Mouse (Mus musculus): ENCODE results near the gene Cfap43. TPM values are rescaled to one million over a fixed set of nuclear protein-coding genes. Genes with fewer than 3 reads are reported as not detected.

Cfap43 gene
- total RNA-seq, 2 experiments from 2014 or later: not detected

DNA sequence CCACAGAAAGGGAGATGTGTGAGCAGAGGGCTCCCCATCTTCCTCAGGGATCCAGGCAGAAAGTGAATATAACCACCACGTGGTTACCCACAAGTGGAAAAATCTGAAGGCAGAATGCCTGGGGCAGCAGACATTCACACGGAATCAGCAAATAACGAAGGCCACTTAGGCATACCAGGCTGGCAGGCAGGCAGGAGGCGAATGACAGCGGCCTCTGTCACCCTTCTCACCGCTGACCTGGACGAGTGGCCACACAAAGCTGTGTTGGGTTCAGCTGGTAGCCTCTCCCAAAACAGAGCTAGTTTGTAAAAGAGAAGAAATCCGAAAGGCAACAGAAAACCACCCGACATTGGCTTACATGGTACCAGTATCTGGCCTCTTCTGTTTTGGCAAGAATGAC, 1.1 kb downstream of the Cfap43 start:
- no peak for ATAC-seq (replicated peaks; ENCODE audit: low FRiP score, poor library complexity, severe bottlenecking)

DNA sequence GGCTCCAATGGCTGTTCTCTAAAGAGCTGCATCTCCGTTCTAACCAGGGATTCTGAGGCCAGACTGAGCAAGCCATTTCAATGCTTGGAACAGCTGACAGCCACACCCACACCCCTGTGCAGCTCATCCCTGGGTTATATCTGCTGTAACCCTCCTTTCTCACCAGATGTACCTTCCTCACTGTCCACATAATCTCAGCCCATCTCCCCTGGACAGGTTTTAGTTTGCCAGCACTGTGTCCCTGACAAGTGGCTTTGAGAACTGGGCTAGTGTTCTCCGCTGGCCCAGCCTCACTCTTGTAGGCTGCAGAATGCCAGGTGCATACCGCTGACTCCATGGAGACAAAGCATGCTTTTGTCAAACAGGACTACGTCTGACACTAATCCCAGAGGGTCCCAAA, 1.7 kb downstream of the Cfap43 start:
- ATAC-seq (replicated peaks; ENCODE audit: low FRiP score, poor library complexity, severe bottlenecking): no peak

DNA sequence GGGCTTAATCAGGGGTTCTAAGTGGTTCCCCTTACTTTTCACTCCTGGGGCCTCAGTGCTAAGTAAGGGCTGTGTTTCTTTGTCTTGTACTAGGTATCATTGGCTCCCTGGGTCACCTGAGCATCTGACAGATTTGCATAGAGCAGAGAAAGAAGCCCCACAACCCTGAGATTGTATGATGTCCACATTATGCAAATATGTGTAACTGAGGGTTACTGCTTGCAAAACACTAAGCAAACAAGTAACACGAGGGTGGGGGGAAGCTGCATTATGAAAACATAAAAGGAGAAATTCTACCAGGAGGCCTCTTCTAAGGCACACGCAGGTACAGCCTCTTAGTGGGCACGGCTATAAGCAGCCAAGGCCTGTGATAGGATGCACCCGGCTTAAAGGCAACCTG, 3.8 kb downstream of the Cfap43 start:
- ATAC-seq (replicated peaks; ENCODE audit: low FRiP score, poor library complexity, severe bottlenecking): no peak

DNA sequence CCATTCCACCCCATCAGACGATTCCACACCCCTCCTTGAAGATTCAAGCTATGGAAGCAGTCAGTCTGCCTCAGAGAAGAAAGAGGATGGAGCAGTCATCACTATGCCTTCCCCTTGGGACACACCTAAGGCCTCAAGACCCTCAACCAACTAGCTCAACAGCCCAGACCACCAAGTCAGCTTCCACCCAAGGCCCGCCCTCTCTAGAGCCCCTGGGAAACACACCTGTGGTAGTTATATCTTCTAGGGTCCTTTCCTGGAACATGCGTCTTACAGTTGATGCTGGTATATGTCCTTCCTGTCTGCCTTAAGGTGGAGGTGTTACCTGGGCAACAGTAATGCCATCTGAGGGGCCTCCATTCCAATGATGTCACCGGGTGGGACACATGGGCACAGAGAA, 4.9 kb downstream of the Cfap43 start:
- ATAC-seq (replicated peaks; ENCODE audit: low FRiP score, poor library complexity, severe bottlenecking): no peak

DNA sequence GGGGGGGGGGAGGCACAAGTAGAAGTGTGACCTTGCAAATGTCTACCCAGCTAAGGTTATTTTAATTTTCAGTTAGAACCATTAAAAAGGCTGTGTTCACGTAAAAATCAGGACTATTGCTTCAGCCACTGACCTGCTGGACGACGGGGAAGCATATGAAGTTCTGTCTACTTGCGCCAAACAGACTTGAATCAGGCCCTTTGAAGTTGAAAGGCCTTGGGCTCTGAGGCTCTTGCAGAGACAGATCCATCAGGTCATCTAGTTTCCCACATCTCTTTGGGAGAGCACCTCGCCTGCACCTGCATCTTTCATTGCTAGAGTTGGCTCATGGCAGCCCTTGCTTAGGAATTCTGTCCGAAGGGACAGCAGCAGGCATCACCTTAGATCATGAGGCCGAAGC, 5.7 kb downstream of the Cfap43 start:
- ATAC-seq (replicated peaks; ENCODE audit: low FRiP score, poor library complexity, severe bottlenecking): no peak

DNA sequence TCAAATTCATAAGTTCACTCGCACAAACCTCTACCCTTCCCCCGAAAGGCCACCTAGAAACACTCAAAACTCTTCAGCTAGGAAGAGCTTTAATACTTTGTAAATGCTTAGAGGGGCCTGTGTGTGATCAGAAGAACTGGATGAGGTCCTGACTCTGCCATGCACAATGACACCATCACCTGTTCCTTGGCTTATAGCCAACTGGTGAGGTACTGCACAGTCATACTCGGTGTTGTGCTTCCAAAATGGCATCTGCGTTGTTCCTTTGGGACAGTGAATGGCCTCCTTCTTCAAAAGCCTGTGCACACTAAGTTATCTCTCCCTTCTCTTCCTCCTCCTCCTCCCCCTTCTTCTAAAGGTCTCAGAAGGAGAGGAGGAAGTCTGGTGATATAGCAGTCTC, 8.3 kb downstream of the Cfap43 start:
- ATAC-seq (replicated peaks; ENCODE audit: low FRiP score, poor library complexity, severe bottlenecking): no peak

DNA sequence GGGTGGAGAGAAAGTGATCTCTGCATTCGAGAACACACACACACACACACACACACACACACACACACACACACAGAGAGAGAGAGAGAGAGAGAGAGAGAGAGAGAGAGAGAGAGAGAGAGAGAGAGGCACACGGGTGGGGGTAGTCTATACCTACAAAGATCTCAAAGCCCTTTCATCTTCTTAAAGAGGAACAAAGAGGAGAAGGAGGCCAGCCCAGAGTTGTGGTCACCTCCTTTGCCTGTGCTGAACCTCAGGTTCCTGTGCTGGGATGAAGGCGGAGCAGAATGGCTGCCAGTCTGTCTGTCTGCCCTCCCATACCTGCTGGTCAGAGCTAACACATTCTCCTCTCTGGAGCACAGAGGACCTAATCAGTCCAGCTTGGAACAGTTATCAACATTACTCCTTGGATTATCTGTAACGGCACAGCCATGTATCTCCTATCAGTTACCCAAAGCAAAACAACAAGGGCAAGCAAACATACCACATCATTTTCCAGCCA, 8.9 kb downstream of the Cfap43 start:
- ATAC-seq (replicated peaks; ENCODE audit: low FRiP score, poor library complexity, severe bottlenecking): no peak

DNA sequence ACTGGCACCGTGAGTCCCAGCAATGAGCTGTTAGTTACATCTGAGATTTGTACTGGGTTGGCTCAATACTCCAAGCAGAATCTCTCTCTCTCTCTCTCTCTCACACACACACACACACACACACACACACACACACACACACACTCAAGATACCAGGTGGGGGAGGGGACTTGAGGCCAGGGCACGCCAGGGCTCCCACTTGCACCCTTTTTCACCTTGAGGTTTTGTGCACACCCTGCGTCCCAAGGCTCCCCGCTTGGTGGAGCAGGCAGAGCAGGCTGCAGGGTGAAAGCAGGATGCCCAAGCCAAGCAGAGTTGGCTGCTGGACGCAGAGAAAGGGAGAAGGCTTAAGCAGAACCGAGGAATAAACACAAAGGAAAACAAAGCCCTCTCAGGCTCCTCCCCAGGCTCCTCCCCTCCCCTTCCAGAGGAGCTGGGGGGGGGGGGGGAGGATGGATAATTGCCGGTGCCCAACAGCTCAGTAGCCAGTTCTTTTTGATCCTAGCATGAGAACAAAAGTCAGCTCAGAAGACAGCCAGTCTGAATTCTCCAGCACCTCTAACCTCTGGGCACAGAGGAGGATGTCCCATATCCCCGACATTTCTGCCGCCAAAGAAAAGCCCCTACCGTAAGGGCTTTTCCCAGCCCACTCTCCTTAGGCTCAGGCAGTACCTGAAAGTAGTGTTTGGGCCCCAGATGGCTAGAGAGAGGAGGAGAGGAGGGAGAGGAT, 9.5 kb downstream of the Cfap43 start:
- ATAC-seq (replicated peaks; ENCODE audit: low FRiP score, poor library complexity, severe bottlenecking): no peak

DNA sequence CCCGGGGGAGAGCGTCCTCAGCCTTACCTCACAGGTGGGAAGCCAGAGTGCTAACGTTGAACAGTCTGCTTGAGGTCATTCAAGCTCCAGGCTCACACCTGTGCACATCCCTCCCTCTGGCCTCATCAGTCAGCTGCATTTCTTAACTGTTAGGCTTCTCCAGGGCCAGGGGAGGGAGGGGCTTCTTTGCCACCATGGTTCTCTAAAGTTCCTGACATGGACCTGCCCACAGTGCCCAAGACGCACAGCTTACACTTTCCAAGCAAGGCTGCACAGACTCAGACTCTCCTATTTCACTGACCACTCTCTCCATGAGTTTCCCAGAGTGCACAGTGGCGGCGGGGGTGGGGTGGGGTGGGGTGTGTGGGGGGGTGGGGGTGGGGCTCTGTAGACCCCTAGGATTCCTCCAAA, 10.1 kb downstream of the Cfap43 start:
- ATAC-seq (replicated peaks; ENCODE audit: low FRiP score, poor library complexity, severe bottlenecking): no peak

DNA sequence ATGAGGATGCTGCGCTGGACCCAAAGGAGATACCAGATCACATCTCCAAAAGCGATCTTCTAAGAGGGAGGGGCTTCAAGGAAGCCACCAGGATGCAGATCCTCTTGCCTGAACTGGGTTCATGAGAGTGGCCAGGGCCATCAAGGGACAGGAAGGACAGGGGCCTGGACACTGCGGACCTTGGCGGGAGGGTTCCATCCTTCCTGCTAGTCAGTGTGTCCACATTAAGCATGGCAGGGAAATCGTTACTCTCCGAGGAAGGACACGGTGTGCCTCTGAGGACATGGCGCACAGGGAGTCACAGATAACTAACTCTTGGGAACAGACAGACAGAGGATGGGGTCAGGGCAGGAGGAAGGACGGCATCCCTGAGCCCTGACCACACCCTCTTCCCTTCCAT, 11.5 kb downstream of the Cfap43 start:
- no peak for ATAC-seq (replicated peaks; ENCODE audit: low FRiP score, poor library complexity, severe bottlenecking)

DNA sequence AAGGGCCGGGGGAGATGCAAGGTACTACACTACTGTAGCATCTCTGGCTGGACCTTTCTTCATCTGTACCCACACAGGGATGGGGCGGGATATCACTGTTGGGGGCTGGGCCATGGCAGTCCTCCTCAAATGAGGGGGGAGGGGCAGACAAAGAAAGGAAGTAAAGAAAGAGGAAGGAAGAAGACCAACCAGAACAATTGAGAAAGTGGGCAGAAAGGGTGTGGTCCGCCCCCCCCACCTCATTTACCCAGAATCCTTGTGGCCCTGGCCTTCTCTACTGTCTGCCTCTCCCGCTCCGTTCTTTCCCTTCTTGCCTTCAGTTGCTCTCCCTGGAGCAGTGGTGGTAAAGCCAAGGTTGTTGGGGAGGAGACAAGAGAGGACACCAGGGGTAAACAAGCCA, 13.5 kb downstream of the Cfap43 start:
- no peak for ATAC-seq (replicated peaks; ENCODE audit: low FRiP score, poor library complexity, severe bottlenecking)

DNA sequence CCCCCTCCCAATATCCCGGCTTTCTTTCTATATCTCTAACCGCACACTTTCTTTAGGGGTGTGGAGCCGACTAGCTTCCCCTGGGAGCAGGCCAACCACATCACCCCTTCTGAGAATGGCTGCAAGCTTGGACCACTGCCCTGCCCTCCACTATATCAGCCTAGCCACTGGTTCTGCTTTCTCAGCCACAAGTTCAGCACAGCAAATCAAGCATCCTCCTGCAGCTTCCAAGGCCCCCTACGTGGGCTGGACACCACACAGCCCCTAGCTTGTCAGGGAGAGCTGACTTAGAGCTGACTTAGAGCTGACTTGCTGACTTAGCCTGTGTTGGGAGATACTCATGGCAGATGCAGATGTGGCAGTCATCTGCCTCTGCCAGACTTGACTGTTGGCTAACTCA, 14.0 kb downstream of the Cfap43 start:
- ATAC-seq (replicated peaks; ENCODE audit: low FRiP score, poor library complexity, severe bottlenecking): no peak

DNA sequence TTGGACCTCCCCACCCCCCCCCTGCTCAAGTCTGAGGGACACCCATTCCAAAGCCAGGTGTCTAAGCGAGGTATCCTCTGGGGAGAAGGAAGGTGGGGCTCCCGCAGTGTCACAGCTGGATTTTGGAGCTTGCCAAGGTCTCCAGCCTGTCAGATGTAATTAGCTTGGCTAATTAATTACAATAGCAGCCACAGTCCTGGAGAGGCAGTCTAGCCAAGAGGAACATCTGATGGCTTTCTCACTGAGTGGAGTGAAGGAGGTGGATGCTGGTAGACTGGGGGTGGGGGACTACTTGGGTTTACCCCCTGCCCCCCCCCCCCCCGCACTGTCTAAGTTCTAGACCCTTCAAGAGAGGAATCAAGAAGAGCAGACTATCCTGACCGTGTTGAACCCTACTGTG, 15.4 kb downstream of the Cfap43 start:
- ATAC-seq (replicated peaks; ENCODE audit: low FRiP score, poor library complexity, severe bottlenecking): no peak

DNA sequence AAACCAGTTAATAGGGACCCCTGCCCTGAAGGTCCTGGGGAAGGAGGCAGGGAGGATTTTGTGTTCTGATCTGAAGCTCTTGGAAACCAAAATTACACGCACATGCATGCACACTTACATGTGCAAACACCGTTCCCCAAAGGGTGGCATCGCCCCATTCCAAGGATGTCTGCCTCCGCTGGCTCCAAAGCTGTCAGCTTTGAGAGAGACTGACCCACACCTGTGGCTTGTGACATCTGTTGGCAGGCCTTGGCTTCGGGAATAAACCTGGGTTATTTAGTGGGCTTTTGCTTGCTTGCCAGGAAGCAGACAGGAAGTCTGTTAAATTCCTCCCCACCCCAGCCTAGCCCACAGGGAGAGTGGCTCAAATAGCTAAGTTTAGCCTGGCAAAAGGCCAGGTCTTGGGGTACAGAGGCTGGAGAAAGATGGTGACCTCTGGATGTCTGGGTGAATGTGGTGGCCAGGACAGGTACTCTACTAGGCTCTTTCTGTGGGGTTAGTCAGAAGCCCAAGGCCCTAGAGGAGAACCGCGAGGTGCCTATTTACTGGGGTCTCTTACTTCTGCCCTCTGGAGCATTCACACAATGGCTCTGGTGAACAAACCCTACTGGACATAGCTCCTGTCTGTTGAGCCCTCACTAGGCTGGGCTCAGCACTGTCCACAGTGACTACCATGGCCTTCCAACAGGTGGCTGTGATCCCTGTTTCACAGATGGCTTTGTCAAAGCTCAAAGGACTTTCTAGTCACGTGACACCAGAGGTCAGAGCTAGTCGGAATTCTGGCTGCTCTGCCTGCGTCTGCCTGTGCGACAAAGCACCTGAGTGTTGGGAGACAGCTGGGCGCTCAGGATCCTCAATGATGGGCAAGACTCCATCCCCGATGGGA, 16.5 kb downstream of the Cfap43 start:
- no peak for ATAC-seq (replicated peaks; ENCODE audit: low FRiP score, poor library complexity, severe bottlenecking)

DNA sequence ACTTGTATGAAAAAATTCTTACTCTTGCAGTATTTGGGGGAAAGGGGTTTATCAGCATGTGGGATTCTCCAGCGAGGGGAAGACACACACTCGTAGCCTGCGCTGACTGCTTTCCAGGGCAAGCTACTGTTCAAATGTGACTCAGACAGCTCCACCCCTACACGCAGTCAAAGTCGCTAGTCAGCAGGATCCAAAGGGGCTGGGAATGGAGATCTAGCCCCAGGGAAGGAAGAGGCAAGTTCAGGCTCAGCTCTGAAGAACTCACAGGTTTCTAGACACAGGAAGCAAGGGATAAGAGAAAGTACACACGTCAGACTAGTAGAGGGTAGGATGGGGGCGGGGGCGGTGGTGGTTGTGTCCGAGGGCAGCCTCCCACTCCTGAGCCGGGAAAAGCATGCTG, 18.5 kb downstream of the Cfap43 start:
- no peak for ATAC-seq (replicated peaks; ENCODE audit: low FRiP score, poor library complexity, severe bottlenecking)

DNA sequence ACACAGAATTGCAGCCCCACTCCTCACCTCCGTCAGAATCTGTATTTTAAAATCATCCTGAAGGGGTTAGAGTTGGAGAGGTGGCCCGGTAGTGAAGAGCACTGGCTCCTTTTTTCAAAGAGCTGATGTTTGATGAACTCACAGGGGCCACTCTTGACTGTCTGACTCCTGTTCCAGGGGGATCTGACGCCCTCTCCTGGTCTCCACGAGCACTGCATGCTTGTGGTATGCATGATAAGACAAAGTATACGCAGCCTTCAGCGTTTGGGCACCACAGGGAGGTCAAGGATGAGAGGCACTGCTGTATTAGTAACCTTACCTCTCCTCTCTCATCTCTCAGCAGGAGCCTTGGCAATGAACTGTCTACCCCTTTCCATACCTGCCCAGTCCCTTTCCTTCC, 19.1 kb downstream of the Cfap43 start:
- ATAC-seq (replicated peaks; ENCODE audit: low FRiP score, poor library complexity, severe bottlenecking): no peak

DNA sequence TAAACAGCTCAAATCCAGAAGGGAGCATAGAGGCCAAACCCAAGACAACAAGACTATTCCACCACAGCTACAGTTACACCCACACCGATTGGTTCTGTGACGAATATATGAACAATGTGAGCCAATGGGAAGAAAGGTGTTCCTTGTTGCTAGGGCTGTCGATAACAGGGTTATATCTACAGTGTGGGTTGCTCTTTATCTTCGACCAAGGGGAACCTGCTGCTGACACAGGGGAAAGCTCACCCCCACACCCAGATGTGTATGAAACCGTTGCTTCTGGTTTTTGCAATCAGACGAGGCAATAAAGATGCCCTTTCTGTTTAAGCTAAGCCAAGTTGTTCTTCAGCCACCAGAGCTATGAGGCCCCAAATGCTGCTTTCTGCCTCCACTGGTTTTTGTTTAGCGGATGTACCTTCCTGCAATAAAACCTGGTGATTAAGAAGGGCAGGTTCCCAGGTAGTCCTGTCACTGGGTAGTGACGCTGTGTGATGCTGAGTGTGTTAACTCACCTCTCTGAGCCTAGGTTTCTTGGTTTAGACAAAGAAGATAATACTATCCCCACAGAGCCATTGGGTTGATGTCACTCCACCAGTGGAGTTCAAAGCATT, 20.5 kb downstream of the Cfap43 start:
- ATAC-seq (replicated peaks; ENCODE audit: low FRiP score, poor library complexity, severe bottlenecking): no peak

DNA sequence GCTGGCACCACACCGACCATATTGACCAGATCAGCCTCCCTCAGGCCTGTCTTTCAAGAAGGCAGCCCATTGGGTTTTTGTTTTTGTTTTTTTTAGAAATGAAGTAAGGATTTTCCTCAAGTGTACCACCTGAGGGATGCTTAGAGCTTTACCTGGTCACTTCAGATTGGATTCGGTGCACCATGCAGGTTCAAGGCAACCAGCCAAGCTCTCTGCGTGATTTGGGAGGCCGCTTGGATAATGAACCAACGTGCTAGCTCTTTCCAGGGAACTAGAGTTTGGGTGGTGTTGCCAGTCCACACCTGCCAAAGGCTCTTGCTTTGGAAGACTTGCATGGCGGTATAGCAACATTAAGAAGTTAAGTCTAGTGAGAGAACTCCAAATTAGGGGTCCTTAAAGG, 26.0 kb downstream of the Cfap43 start:
- ATAC-seq (replicated peaks; ENCODE audit: low FRiP score, poor library complexity, severe bottlenecking): no peak

DNA sequence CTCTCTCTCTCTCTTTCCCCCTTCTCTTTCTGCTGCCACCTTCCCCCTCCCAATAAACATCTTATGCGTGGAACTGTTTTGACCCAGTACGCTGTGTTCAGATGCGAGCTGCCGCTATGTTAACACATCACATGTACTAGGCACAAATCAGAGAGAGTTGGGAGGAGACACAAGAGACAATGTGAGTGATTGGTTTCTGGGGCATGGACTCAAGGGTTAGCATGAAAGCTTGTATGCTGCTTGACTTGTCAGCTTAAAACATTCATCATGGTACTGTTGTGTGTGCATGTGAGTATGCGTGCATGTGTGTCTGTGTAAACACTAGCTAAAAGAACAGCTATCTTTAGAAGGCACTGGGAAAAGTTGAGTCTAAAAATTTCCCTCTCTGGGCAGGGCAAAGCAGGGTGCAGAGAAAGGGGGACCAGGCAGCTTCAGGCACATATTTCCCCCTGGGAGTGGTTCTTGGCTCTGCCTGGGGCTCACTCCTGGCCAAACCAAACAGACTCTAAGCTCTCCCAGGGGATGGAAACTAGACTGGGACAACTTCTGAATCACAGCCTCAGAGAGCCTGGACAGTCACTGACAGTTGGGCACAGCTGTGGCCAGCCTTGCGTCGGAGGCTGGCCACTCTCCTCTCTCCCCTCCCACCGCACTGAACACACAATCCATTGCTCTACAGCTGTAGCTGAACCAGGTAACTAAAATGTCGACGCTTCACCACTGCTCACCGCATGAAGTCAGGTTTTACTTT, 27.4 kb downstream of the Cfap43 start:
- no peak for ATAC-seq (replicated peaks; ENCODE audit: low FRiP score, poor library complexity, severe bottlenecking)

DNA sequence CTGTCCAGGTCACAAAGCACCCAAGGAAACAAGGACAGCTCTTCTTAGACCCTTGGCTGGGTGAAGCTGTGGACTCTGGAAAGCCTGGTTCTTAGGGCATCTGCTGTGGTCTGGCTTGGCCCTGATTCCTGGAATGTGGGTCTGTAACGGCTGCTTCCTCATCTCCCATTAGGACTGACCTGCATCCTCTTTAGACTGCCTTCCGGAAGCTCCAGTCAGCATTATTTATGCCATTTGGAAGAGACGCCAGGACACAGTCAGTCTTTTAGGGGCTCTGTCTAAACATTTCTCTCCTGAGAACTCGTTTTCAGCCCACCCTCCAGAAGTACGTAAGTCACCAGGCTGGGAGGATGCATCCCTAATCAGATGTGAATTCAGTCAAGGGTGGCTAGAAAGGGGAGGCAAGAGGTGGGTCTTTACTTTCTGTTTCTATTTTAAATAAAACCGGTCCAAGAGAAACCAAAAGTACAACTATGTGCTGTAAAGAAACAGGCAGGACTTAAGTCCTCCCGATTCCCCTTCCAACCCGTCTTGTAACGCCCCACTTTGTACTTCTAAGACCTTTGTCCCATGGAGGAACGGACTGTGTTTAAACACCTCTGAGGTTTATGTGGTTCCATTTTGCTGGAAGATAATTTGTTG, 28.5 kb downstream of the Cfap43 start:
- no peak for ATAC-seq (replicated peaks; ENCODE audit: low FRiP score, poor library complexity, severe bottlenecking)
